ENCODE assay signal across 9 mouse cellular contexts in genomic region chr2:33164646-33165045, GRCm38 (mm10). TPM values are rescaled to one million over a fixed set of nuclear protein-coding genes. Genes with fewer than 3 reads are reported as not detected.
DNase-seq lines count a peak whose midpoint lies in the region; ATAC-seq lines count a peak whose summit lies in the region.
"Had no signal": no experiment of that assay in that cellular context is flagged by ENCODE, and none has a peak within 500 bp of the region (broad histone marks: within the 10 kb centered on the region; RNA-seq: fewer than 3 reads in every experiment).

No protein-coding gene starts in this region.

- no peak overlapping the region for H3K4me3 ChIP-seq in heart, embryonic 15.5 days
- no peak overlapping the region for H3K4me3 ChIP-seq in limb, embryonic 10.5 days
- H3K4me3 ChIP-seq: embryonic facial prominence, embryonic 15.5 days had no signal

- H3K4me1 ChIP-seq in heart, embryonic 15.5 days (replicated peaks): peaks cover 39% of the 10 kb centered on the region
- peaks cover 61% of the 10 kb centered on the region for H3K4me1 ChIP-seq in limb, embryonic 10.5 days

- DNase-seq in heart, postnatal 36 days: no peak
- peak; percentile 47 for DNase-seq in left cerebral cortex, postnatal 4 days
- no peak for DNase-seq in left cerebral cortex, adult 9 months (ENCODE audit: low spot score in 2 of 2)
- DNase-seq in cerebellum, adult 18-20 months: peak; percentile 63 to 79
- DNase-seq in limb, embryonic 10.5 days (ENCODE audit: low spot score): no peak
- no peak for DNase-seq in urinary bladder, adult 18-20 months (ENCODE audit: low spot score in 2 of 2)

- no peak overlapping the region for H3K4me2 ChIP-seq in heart, embryonic 15.5 days
- H3K4me2 ChIP-seq: embryonic facial prominence, embryonic 15.5 days; liver, embryonic 11.5 days had no signal

- intact Hi-C loops in heart, postnatal 36 days (cut with DNase I): no loop called here
- intact Hi-C loops in left cerebral cortex, postnatal 4 days (cut with DNase I): no loop called here

- H3K9ac ChIP-seq in heart, embryonic 15.5 days: no peak overlapping the region
- H3K9ac ChIP-seq: embryonic facial prominence, embryonic 15.5 days had no signal

- no peaks in the 10 kb centered on the region for H3K27me3 ChIP-seq in heart, embryonic 15.5 days
- no peaks in the 10 kb centered on the region for H3K27me3 ChIP-seq in limb, embryonic 10.5 days (ENCODE audit: low read depth, poor library complexity, severe bottlenecking)
- H3K27me3 ChIP-seq: embryonic facial prominence, embryonic 15.5 days had no signal

- WGBS in heart, embryonic 15.5 days: 38% methylated on average over 3 of the region's 3 CpGs
- WGBS in limb, embryonic 10.5 days: 65% methylated on average over 3 of the region's 3 CpGs

- no peaks in the 10 kb centered on the region for H3K36me3 ChIP-seq in heart, embryonic 15.5 days
- H3K36me3 ChIP-seq in limb, embryonic 10.5 days: no peaks in the 10 kb centered on the region
- H3K36me3 ChIP-seq: embryonic facial prominence, embryonic 15.5 days had no signal

- H3K9me3 ChIP-seq in heart, embryonic 15.5 days (replicated peaks): no peaks in the 10 kb centered on the region
- H3K9me3 ChIP-seq in limb, embryonic 10.5 days (replicated peaks): no peaks in the 10 kb centered on the region
- H3K9me3 ChIP-seq: embryonic facial prominence, embryonic 15.5 days had no signal

- no peak for ATAC-seq in heart, embryonic 15.5 days (replicated peaks; ENCODE audit: insufficient number of reproducible peaks, insufficient read depth, low FRiP score, low read depth)

- peak overlapping the region; percentile 63 for H3K27ac ChIP-seq in heart, embryonic 15.5 days
- H3K27ac ChIP-seq in limb, embryonic 10.5 days: peak overlapping the region; percentile 67; the same call in 1 of the 2 replicates

RNA-seq across cellular contexts. Expression of gene Garnl3, which starts 33.2 kb away (rescaled TPM):
- polyA plus RNA-seq in heart, embryonic 15.5 days (2015; fragmentation: Nextera tagmentation; extraction: Ambion mirVana): 6.9 and 11.4 TPM in 2 replicates
- total RNA-seq in heart, postnatal 36 days (2021): 1 to 10 TPM; 3.1 to 4.7 TPM
- 100 to 1,000 TPM; 158 to 162 TPM for total RNA-seq in left cerebral cortex, postnatal 4 days (2021)
- 8.6 and 9.4 TPM in 2 replicates for polyA plus RNA-seq in limb, embryonic 10.5 days (2016; fragmentation: Nextera tagmentation; extraction: Ambion mirVana)

RNA-seq across cellular contexts. Expression of gene Angptl2, which starts 51.2 kb away (rescaled TPM):
- polyA plus RNA-seq in heart, embryonic 15.5 days (2015; fragmentation: Nextera tagmentation; extraction: Ambion mirVana): 59.1 and 77.0 TPM in 2 replicates
- total RNA-seq in heart, postnatal 36 days (2021): 10 to 100 TPM; 51.2 to 67.0 TPM
- 1 to 10 TPM; 4.7 to 7.2 TPM for total RNA-seq in left cerebral cortex, postnatal 4 days (2021)
- polyA plus RNA-seq in limb, embryonic 10.5 days (2016; fragmentation: Nextera tagmentation; extraction: Ambion mirVana): 40.1 and 51.8 TPM in 2 replicates

Comparison
In these comparisons a context has a peak if more than half of its experiments do, and no peak if none do; other contexts are left out.
1. DNase-seq: peak in left cerebral cortex, postnatal 4 days (single experiment) and cerebellum, adult 18-20 months (2 of 2); none in heart, postnatal 36 days (0 of 2), left cerebral cortex, adult 9 months (0 of 2), limb, embryonic 10.5 days (single experiment) and urinary bladder, adult 18-20 months (0 of 2).
2. RNA of gene Garnl3, which starts 33.2 kb away (total RNA-seq): 158 to 162 TPM in left cerebral cortex, postnatal 4 days; 3.1 to 4.7 TPM in heart, postnatal 36 days; every median in the first group is over 10 times any median in the second.
3. RNA of gene Angptl2, which starts 51.2 kb away (total RNA-seq): 51.2 to 67.0 TPM in heart, postnatal 36 days; 4.7 to 7.2 TPM in left cerebral cortex, postnatal 4 days; every median in the first group is over 4 times any median in the second.